In genomic region chr7:126832036-126832598, GRCm38 (mm10) we compare ENCODE assay signal across 8 mouse cellular contexts. TPM values are rescaled to one million over a fixed set of nuclear protein-coding genes. Genes with fewer than 3 reads are reported as not detected.
DNase-seq lines count a peak whose midpoint lies in the region; ATAC-seq and TF ChIP-seq lines count a peak whose summit lies in the region.

No protein-coding gene starts in this region.

- no peak for TF ChIP-seq EP300 in lung, postnatal 0 days (IDR thresholded peaks at IDR 0.05)

- peak; percentile 77 for ATAC-seq in hindbrain, embryonic 13.5 days (ENCODE audit: low FRiP score)
- ATAC-seq in lung, postnatal 0 days: peak; percentile 94

- WGBS in hindbrain, embryonic 13.5 days: under 1% methylated on average over 21 of the region's 21 CpGs
- WGBS in lung, postnatal 0 days: 2% methylated on average over 21 of the region's 21 CpGs

- TF ChIP-seq CTCF in lung, postnatal 0 days (IDR thresholded peaks at IDR 0.05): peak; percentile 92

- peaks cover 19% of the 10 kb centered on the region for H3K36me3 ChIP-seq in hindbrain, embryonic 13.5 days
- no peaks in the 10 kb centered on the region for H3K36me3 ChIP-seq in lung, postnatal 0 days (ENCODE audit: insufficient read depth, low read length)

- no peaks in the 10 kb centered on the region for H3K27me3 ChIP-seq in hindbrain, embryonic 13.5 days
- no peaks in the 10 kb centered on the region for H3K27me3 ChIP-seq in lung, postnatal 0 days (replicated peaks; ENCODE audit: insufficient read depth, low read length)

- H3K4me1 ChIP-seq in hindbrain, embryonic 13.5 days (replicated peaks): peaks cover 29% of the 10 kb centered on the region
- H3K4me1 ChIP-seq in lung, postnatal 0 days (ENCODE audit: insufficient read depth, low read depth, low read length): no peaks in the 10 kb centered on the region

- H3K4me3 ChIP-seq in hindbrain, embryonic 13.5 days: peak overlapping the region; percentile 31
- H3K4me3 ChIP-seq in lung, postnatal 0 days (ENCODE audit: low read depth, low read length): 0 out of 2 replicates have a peak overlapping the region, but pooled peaks have one; percentile 14

- DNase-seq in R1 (ENCODE audit: low read depth, low spot score): peak; percentile 97
- peak; percentile 92 to 94 for DNase-seq in cerebellum, postnatal 10 days
- DNase-seq in frontal cortex, postnatal 14 days (ENCODE audit: low spot score in 2 of 2): peak; percentile 67 to 75
- DNase-seq in layer of hippocampus, postnatal 10 days (ENCODE audit: low spot score in 2 of 2): peak; percentile 84 to 85
- DNase-seq in lung, postnatal 0 days (ENCODE audit: low spot score): peak; percentile 91
- peak; percentile 65 for DNase-seq in retina, adult 2 months (ENCODE audit: low read depth, low spot score)
- DNase-seq in thymus, postnatal 25 days: peak; percentile 83

- peak overlapping the region; percentile 24; the same call in 1 of the 2 replicates for H3K27ac ChIP-seq in hindbrain, embryonic 13.5 days
- no peak overlapping the region for H3K27ac ChIP-seq in lung, postnatal 0 days (ENCODE audit: low read length)

- peak overlapping the region; percentile 54 for H3K4me2 ChIP-seq in hindbrain, embryonic 13.5 days
- H3K4me2 ChIP-seq in lung, postnatal 0 days (replicated peaks; ENCODE audit: low read depth, low read length): peak overlapping the region; percentile 49

- peak overlapping the region; percentile 49; the same call in 1 of the 2 replicates for H3K9ac ChIP-seq in hindbrain, embryonic 13.5 days
- H3K9ac ChIP-seq in lung, postnatal 0 days (replicated peaks; ENCODE audit: low read depth): no peak overlapping the region

- H3K9me3 ChIP-seq in hindbrain, embryonic 13.5 days: no peaks in the 10 kb centered on the region
- no peaks in the 10 kb centered on the region for H3K9me3 ChIP-seq in lung, postnatal 0 days (ENCODE audit: low read length)

RNA-seq across cellular contexts. Expression of gene 4930451I11Rik, which starts 0.7 kb away (rescaled TPM):
- not detected in 2 replicates for polyA plus RNA-seq in hindbrain, embryonic 13.5 days (2015; fragmentation: Nextera tagmentation; extraction: Ambion mirVana)
- not detected for total RNA-seq in layer of hippocampus, postnatal 10 days (2021)
- polyA plus RNA-seq in lung, postnatal 0 days (2015; fragmentation: Nextera tagmentation; extraction: Ambion mirVana): not detected in 2 replicates

RNA-seq across cellular contexts. Expression of gene Doc2a, which starts 15.1 kb away (rescaled TPM):
- polyA plus RNA-seq in hindbrain, embryonic 13.5 days (2015; fragmentation: Nextera tagmentation; extraction: Ambion mirVana): 7.1 and 9.3 TPM in 2 replicates
- total RNA-seq in layer of hippocampus, postnatal 10 days (2021): 10 to 100 TPM; 54.0 to 54.1 TPM
- polyA plus RNA-seq in lung, postnatal 0 days (2015; fragmentation: Nextera tagmentation; extraction: Ambion mirVana): 0.20 and 0.33 TPM in 2 replicates

RNA-seq across cellular contexts. Expression of gene Hirip3, which starts 29.7 kb away (rescaled TPM):
- 20.2 and 25.7 TPM in 2 replicates for polyA plus RNA-seq in hindbrain, embryonic 13.5 days (2015; fragmentation: Nextera tagmentation; extraction: Ambion mirVana)
- 10 to 100 TPM; 38.8 to 40.9 TPM for total RNA-seq in layer of hippocampus, postnatal 10 days (2021)
- 8.4 and 9.3 TPM in 2 replicates for polyA plus RNA-seq in lung, postnatal 0 days (2015; fragmentation: Nextera tagmentation; extraction: Ambion mirVana)

RNA-seq across cellular contexts. Expression of gene Ino80e, which starts 30.1 kb away (rescaled TPM):
- 81.8 and 89.4 TPM in 2 replicates for polyA plus RNA-seq in hindbrain, embryonic 13.5 days (2015; fragmentation: Nextera tagmentation; extraction: Ambion mirVana)
- total RNA-seq in layer of hippocampus, postnatal 10 days (2021): 10 to 100 TPM; 56.1 to 58.8 TPM
- polyA plus RNA-seq in lung, postnatal 0 days (2015; fragmentation: Nextera tagmentation; extraction: Ambion mirVana): 52.2 and 54.7 TPM in 2 replicates

RNA-seq across cellular contexts. Expression of gene Fam57b, which starts 34.6 kb away (rescaled TPM):
- polyA plus RNA-seq in hindbrain, embryonic 13.5 days (2015; fragmentation: Nextera tagmentation; extraction: Ambion mirVana): 52.1 and 55.6 TPM in 2 replicates
- total RNA-seq in layer of hippocampus, postnatal 10 days (2021): 100 to 1,000 TPM; 133 to 147 TPM
- polyA plus RNA-seq in lung, postnatal 0 days (2015; fragmentation: Nextera tagmentation; extraction: Ambion mirVana): 0.13 and 0.19 TPM in 2 replicates
